8 mouse cellular contexts compared by ENCODE assay signal in the genomic region with DNA sequence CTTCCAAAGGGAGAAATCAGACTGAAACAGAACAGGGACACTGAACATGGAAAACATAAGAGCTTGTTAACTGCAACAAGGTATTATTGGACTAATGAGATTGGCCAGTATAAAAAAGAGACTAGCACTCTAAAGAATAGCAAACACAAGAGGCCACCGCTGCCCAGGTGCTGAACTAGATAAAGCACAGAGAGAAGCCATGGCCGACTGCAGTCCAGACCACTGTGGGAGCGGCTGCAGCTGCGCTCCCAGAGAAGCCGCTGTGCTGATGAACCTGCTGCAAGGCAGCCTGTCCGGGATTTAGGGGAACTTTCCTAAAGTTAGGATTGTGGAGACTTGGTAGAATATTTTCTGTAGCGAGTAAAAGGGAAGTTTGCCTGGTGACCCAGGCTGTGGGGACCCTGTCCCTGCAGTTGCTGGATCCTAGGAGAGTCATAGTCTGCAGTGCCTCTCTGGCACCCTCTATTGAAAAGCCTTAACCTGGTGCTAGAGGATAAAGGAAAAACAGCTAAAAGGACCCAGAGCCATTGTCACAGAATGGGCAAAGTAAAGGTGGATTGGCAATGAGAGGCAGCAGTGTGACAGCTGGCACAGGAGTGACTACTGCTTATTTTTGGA. TPM values are rescaled to one million over a fixed set of nuclear protein-coding genes. Genes with fewer than 3 reads are reported as not detected.
DNase-seq lines count a peak whose midpoint lies in the region; ATAC-seq and TF ChIP-seq lines count a peak whose summit lies in the region.

No protein-coding gene starts in this region.

- no peaks in the 10 kb centered on the region for H3K4me1 ChIP-seq in stomach, postnatal 0 days (replicated peaks; ENCODE audit: control insufficient read depth, insufficient read depth)
- peaks cover 29% of the 10 kb centered on the region for H3K4me1 ChIP-seq in hindbrain, embryonic 14.5 days (replicated peaks; ENCODE audit: control insufficient read depth, insufficient read depth, low read length)

- DNase-seq in embryo, embryonic 11 days, result peak; percentile 41
- no peak for DNase-seq in embryo, embryonic 10.5 days (ENCODE audit: low spot score)
- peak; percentile 12 for DNase-seq in ovary, postnatal 14 days (ENCODE audit: low spot score)
- no peak for DNase-seq in ovary, postnatal 10 days (ENCODE audit: low spot score)
- peak; percentile 9 to 43 for DNase-seq in heart, adult 18-20 months
- peak; percentile 29 for DNase-seq in layer of hippocampus, adult 9-11 months
- peak; percentile 41 for DNase-seq in stomach, postnatal 0 days (ENCODE audit: low spot score)
- DNase-seq in hindbrain, embryonic 14.5 days (ENCODE audit: low spot score), result no peak

- H3K27ac ChIP-seq in stomach, postnatal 0 days (replicated peaks), result no peak overlapping the region
- H3K27ac ChIP-seq in hindbrain, embryonic 14.5 days, result no peak overlapping the region

- no peak for TF ChIP-seq EP300 in stomach, postnatal 0 days (optimal IDR thresholded peaks at IDR 0.05)

- no peak overlapping the region for H3K4me3 ChIP-seq in stomach, postnatal 0 days (ENCODE audit: low read depth, low read length)
- H3K4me3 ChIP-seq in hindbrain, embryonic 14.5 days (replicated peaks; ENCODE audit: low read length), result no peak overlapping the region

- no peaks in the 10 kb centered on the region for H3K27me3 ChIP-seq in stomach, postnatal 0 days (ENCODE audit: control insufficient read depth, insufficient read depth, low read length)
- H3K27me3 ChIP-seq in hindbrain, embryonic 14.5 days (ENCODE audit: control insufficient read depth, insufficient read depth, low read length), result no peaks in the 10 kb centered on the region

- TF ChIP-seq CTCF in stomach, postnatal 0 days (IDR thresholded peaks at IDR 0.05; ENCODE audit: low read depth), result peak; percentile 72

- WGBS in stomach, postnatal 0 days, result 43% methylated on average over 7 of the region's 7 CpGs
- WGBS in hindbrain, embryonic 14.5 days, result 49% methylated on average over 7 of the region's 7 CpGs

- no peak overlapping the region for H3K9ac ChIP-seq in stomach, postnatal 0 days (ENCODE audit: low read length)
- no peak overlapping the region for H3K9ac ChIP-seq in hindbrain, embryonic 14.5 days

- H3K4me2 ChIP-seq in stomach, postnatal 0 days (replicated peaks; ENCODE audit: low read depth), result no peak overlapping the region
- no peak overlapping the region for H3K4me2 ChIP-seq in hindbrain, embryonic 14.5 days (replicated peaks)

- H3K9me3 ChIP-seq in stomach, postnatal 0 days (ENCODE audit: control insufficient read depth, low read length), result no peaks in the 10 kb centered on the region
- no peaks in the 10 kb centered on the region for H3K9me3 ChIP-seq in hindbrain, embryonic 14.5 days (ENCODE audit: control insufficient read depth, low read length)

- no peaks in the 10 kb centered on the region for H3K36me3 ChIP-seq in stomach, postnatal 0 days (ENCODE audit: control insufficient read depth, insufficient read depth, low read length)
- H3K36me3 ChIP-seq in hindbrain, embryonic 14.5 days (replicated peaks; ENCODE audit: control insufficient read depth, insufficient read depth), result no peaks in the 10 kb centered on the region

- peak; percentile 39; the same call in 1 of the 2 replicates for ATAC-seq in stomach, postnatal 0 days (ENCODE audit: low FRiP score, low TSS enrichment)
- ATAC-seq in hindbrain, embryonic 14.5 days (ENCODE audit: low FRiP score), result no peak

RNA-seq across cellular contexts. Expression of a gene that starts 57.7 kb away (rescaled TPM):
- 1 to 10 TPM; 1.9 to 2.5 TPM for total RNA-seq in heart, adult 18-20 months (2021)
- 18.3 and 20.0 TPM in 2 replicates for polyA plus RNA-seq in stomach, postnatal 0 days (2015; fragmentation: Nextera tagmentation; extraction: Ambion mirVana)
- 180 and 202 TPM in 2 replicates for polyA plus RNA-seq in hindbrain, embryonic 14.5 days (2014; fragmentation: Nextera tagmentation; extraction: Ambion mirVana)

Comparison
In these comparisons a context has a peak if more than half of its experiments do, and no peak if none do; other contexts are left out.
1. DNase-seq: peak in embryo, embryonic 11 days (single experiment), ovary, postnatal 14 days (single experiment), heart, adult 18-20 months (2 of 2), layer of hippocampus, adult 9-11 months (single experiment) and stomach, postnatal 0 days (single experiment); none in embryo, embryonic 10.5 days (single experiment), ovary, postnatal 10 days (single experiment) and hindbrain, embryonic 14.5 days (single experiment).